Mouse (Mus musculus): ENCODE results near the gene Hepacam.

The Hepacam gene

GRCm38 (mm10) chr9:37434932-37435331 is 67.8 kb downstream of the Hepacam start:
- no peak for DNase-seq

GRCm38 (mm10) chr9:37435616-37436015 is 68.5 kb downstream of the Hepacam start:
- no peak for DNase-seq

Measured in right cerebral cortex, postnatal 4 days (tissue).